Mouse (Mus musculus): ENCODE measurements around the gene Tufm. TPM values are rescaled to one million over a fixed set of nuclear protein-coding genes. Genes with fewer than 3 reads are reported as not detected.

The Tufm gene
- polyA plus RNA-seq (2017; shearing (Covaris generic)) = 110 TPM

GRCm38 (mm10) chr7:126487052-126487483 is at the start of gene Tufm:
TSS of gene Tufm (plus strand) at chr7:126487361.

GRCm38 (mm10) chr7:126463004-126463403 is 24.2 kb upstream of the Tufm start, which contains the start of gene Atp2a1:
TSS of gene Atp2a1 (minus strand) at chr7:126463108.

GRCm38 (mm10) chr7:126474993-126475581 is 12.1 kb upstream of the Tufm start, which contains the start of gene Sh2b1:
TSS of gene Sh2b1 (minus strand) at chr7:126475424.

GRCm38 (mm10) chr7:126503273-126503878 is 16.2 kb downstream of the Tufm start, which contains the start of gene Atxn2l:
TSS of gene Atxn2l (minus strand) at chr7:126503437.

Other genes starting within 250 kb of the Tufm start
- 65.8 TPM for gene Sbk1, start 214.7 kb upstream of the Tufm start, polyA plus RNA-seq (2017; shearing (Covaris generic))
- 801 TPM for gene Lat, start 117.8 kb upstream of the Tufm start, polyA plus RNA-seq (2017; shearing (Covaris generic))
- 59.5 TPM for gene Spns1, start 109.9 kb upstream of the Tufm start, polyA plus RNA-seq (2017; shearing (Covaris generic))
- gene Nfatc2ip, start 90.6 kb upstream of the Tufm start, polyA plus RNA-seq (2017; shearing (Covaris generic)) = 5.1 TPM
- gene Cd19, start 72.5 kb upstream of the Tufm start, polyA plus RNA-seq (2017; shearing (Covaris generic)) = 2.3 TPM
- gene Rabep2, start 58.6 kb upstream of the Tufm start, polyA plus RNA-seq (2017; shearing (Covaris generic)) = 59.4 TPM
- 0.31 TPM for gene Atp2a1, start 24.3 kb upstream of the Tufm start, polyA plus RNA-seq (2017; shearing (Covaris generic))
- 47.6 TPM for gene Sh2b1, start 11.9 kb upstream of the Tufm start, polyA plus RNA-seq (2017; shearing (Covaris generic))
- 111 TPM for gene Atxn2l, start 16.1 kb downstream of the Tufm start, polyA plus RNA-seq (2017; shearing (Covaris generic))
- 186 TPM for gene Eif3c, start 79.0 kb downstream of the Tufm start, polyA plus RNA-seq (2017; shearing (Covaris generic))
- 2.1 TPM for gene Apobr, start 97.6 kb downstream of the Tufm start, polyA plus RNA-seq (2017; shearing (Covaris generic))
- gene Cln3, start 98.5 kb downstream of the Tufm start, polyA plus RNA-seq (2017; shearing (Covaris generic)) = 94.3 TPM
- gene Il27, start 107.6 kb downstream of the Tufm start, polyA plus RNA-seq (2017; shearing (Covaris generic)) = not detected
- 0.34 TPM for gene Nupr1, start 143.5 kb downstream of the Tufm start, polyA plus RNA-seq (2017; shearing (Covaris generic))
- 101 TPM for gene Sgf29, start 161.9 kb downstream of the Tufm start, polyA plus RNA-seq (2017; shearing (Covaris generic))
- gene Sult1a1, start 189.1 kb downstream of the Tufm start, polyA plus RNA-seq (2017; shearing (Covaris generic)) = 0.96 TPM
- gene Bola2, start 208.0 kb downstream of the Tufm start, polyA plus RNA-seq (2017; shearing (Covaris generic)) = 118 TPM
- gene Slx1b, start 208.4 kb downstream of the Tufm start, polyA plus RNA-seq (2017; shearing (Covaris generic)) = 9.2 TPM
- gene Coro1a, start 220.4 kb downstream of the Tufm start, polyA plus RNA-seq (2017; shearing (Covaris generic)) = 3,348 TPM

All from CD4-positive, CD25-positive, alpha-beta regulatory T cell (primary cell).